Mouse (Mus musculus) retina, embryonic 14.5 days (tissue): ENCODE data around the gene Rimklb.
A peak's percentile ranks its signal among the peaks of the same experiment; 100 is the strongest.

Source experiments
- DNase-seq: peaks from one replicate; pipeline ENCODE4 v3.0.0-alpha.2; 2015; ENCODE audit warnings: low spot score

Rimklb gene

DNA sequence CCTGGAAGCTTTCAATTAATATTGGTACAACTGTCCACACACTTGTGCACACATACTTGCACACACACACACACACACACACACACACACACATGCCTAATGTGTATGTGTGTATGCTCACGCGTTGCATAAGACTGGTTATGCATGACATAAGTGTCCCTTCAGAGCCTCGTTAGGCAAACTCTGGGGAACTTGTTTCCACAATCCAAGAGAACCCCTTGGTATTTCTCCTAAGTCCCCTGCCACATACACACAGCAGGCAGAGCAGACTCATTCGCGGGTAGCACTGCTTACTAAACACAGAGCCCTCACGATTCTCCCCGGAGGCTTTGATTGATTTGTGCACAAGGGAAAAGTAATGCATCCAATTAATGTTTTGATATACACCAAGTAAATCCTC lies 81.5 kb downstream of the Rimklb start:
- DNase-seq, result no peak

DNA sequence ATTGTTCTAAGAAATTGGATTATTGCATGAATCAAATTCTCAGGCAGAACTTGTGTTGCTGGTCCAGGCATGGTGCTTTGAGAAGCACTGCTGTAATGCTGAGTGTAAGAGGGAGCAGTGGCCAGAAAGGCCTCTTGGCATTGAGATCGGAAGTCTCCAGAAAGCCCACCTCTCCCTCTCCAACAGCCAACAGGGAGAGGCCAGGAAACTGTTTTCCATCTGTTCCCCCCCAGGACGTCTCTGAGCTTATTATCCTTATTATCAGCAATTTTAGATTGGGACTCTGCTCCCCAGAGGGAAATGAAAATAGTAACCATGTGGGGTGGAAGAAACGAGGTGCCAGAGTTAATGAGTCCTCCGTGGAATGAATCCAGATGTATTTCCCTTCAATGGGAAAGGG lies 82.2 kb downstream of the Rimklb start:
- no peak for DNase-seq

DNA sequence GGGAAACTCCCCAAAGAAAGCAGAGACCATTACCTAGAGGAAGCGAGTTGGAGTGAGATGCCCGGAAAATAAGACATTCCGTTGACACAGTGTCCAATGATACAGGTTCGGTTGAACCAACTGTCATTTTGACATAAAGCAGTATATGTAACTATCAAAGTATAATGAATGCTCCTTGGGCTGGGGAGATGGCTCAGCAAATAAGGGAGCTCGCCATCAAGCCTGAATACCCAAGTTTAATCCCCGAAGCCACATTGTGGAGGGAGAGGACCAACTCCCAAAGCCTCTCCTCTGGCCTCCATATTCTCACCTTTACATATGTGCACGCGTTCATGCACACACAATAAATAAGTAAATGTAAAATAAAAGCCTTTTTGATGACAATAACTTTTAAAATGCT lies 87.3 kb downstream of the Rimklb start:
- no peak for DNase-seq

DNA sequence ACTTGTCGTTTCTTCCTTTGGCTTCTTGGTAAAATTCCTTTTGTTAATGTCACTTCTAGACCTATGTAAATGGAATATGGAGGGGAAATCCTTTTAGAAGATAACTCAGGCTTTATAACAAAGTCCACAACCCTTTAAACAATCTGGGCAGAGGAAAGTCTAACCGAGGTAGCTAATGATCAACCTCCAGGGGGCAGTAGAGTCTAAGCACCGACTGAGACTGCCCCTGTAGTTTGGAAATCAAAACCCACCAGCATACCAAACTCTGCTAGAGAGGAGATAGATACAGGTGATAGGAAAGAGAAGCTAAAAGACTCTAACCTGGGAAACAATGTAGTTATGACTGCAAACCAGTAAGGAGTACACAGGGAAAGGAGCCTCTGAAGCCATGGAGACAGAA lies 96.3 kb downstream of the Rimklb start:
- peak; percentile 87 for DNase-seq

DNA sequence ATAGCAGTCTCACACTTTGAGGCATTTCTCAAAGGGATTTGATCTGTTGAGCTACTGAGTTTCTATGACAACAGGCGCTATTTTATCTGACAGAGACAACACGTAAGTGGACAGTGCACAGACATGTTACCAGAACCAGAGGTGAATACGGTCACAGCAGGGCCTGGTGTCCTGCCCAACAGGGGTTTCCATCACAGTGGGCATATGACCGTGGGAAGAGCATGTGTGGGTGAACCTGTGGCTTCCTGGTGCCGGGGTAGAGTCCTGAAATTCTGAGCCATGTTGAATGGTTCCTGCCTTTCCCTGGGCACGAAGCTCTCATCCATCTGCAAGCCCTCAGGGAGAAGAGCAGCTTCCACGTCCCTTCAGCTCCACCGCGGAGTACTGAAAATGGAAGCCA lies 98.3 kb downstream of the Rimklb start:
- DNase-seq, result no peak
